ENCODE assay signal across 8 mouse cellular contexts in genomic region chr5:147957592-147958271, GRCm38 (mm10). TPM values are rescaled to one million over a fixed set of nuclear protein-coding genes. Genes with fewer than 3 reads are reported as not detected.
A peak's percentile ranks its signal among the peaks of the same experiment; 100 is the strongest.
DNase-seq lines count a peak whose midpoint lies in the region; ATAC-seq and TF ChIP-seq lines count a peak whose summit lies in the region.

No protein-coding gene starts in this region.

- no peaks in the 10 kb centered on the region for H3K9me3 ChIP-seq in forebrain, embryonic 13.5 days (replicated peaks)
- no peaks in the 10 kb centered on the region for H3K9me3 ChIP-seq in liver, embryonic 14.5 days (ENCODE audit: control insufficient read depth, low read length)

- H3K9ac ChIP-seq in forebrain, embryonic 13.5 days, result peak overlapping the region; percentile 73
- no peak overlapping the region for H3K9ac ChIP-seq in liver, embryonic 14.5 days (replicated peaks)

- no peak for TF ChIP-seq EP300 in liver, embryonic 14.5 days (IDR thresholded peaks at IDR 0.05; ENCODE audit: low read depth)

- peaks cover 29% of the 10 kb centered on the region for H3K27me3 ChIP-seq in forebrain, embryonic 13.5 days
- peaks cover 30% of the 10 kb centered on the region for H3K27me3 ChIP-seq in liver, embryonic 14.5 days (ENCODE audit: control insufficient read depth, insufficient read depth, low read length)

- TF ChIP-seq POLR2A in bone marrow macrophage, adult 2 months (IDR thresholded peaks at IDR 0.05; ENCODE audit: borderline replicate concordance, low read depth, low read length), result no peak
- TF ChIP-seq POLR2A in olfactory bulb, adult 2 months (IDR thresholded peaks at IDR 0.05; ENCODE audit: insufficient read depth, low read depth, low read length), result no peak

- DNase-seq in ES-CJ7 (ENCODE audit: low read depth, low spot score) (peak; percentile 87), adipocyte (ENCODE audit: low spot score) (no peak)
- DNase-seq in heart, postnatal 4 days, result peak; percentile 74
- DNase-seq in layer of hippocampus, adult 18-20 months (ENCODE audit: low spot score in 2 of 2), result peak; percentile 87 to 97
- peak in 1 of 3 experiments; percentile 3 for DNase-seq in liver, embryonic 14.5 days (ENCODE audit: low read depth in 3 of 3, low spot score in 3 of 3)

- TF ChIP-seq CTCF in bone marrow macrophage, adult 2 months (IDR thresholded peaks at IDR 0.05; ENCODE audit: low read depth, low read length), result no peak
- TF ChIP-seq CTCF in liver, embryonic 14.5 days (IDR thresholded peaks at IDR 0.05; ENCODE audit: low read depth), result no peak
- TF ChIP-seq CTCF in olfactory bulb, adult 2 months (IDR thresholded peaks at IDR 0.05; ENCODE audit: insufficient read depth, low read depth, low read length), result no peak

- WGBS in forebrain, embryonic 13.5 days, result under 1% methylated on average over 42 of the region's 42 CpGs
- 3% methylated on average over 42 of the region's 42 CpGs for WGBS in liver, embryonic 14.5 days (ENCODE audit: insufficient replicate concordance)
- under 1% methylated on average over 42 of the region's 42 CpGs for WGBS in olfactory bulb, adult 2 months

- H3K4me2 ChIP-seq in forebrain, embryonic 13.5 days, result peak overlapping the region; percentile 99
- H3K4me2 ChIP-seq in liver, embryonic 14.5 days (ENCODE audit: low read depth), result peak overlapping the region; percentile 42

- peak overlapping the region; percentile 20 for H3K4me3 ChIP-seq in bone marrow macrophage, adult 2 months (ENCODE audit: insufficient read depth, low read length)
- peak overlapping the region; percentile 65 for H3K4me3 ChIP-seq in forebrain, embryonic 13.5 days
- peak overlapping the region in 1 of 2 experiments; percentile 29; a peak in 2 of 4 replicates for H3K4me3 ChIP-seq in liver, embryonic 14.5 days (ENCODE audit: insufficient read depth in 1 of 2, low read depth in 2 of 2, low read length in 2 of 2)
- peak overlapping the region; percentile 73 for H3K4me3 ChIP-seq in olfactory bulb, adult 2 months (ENCODE audit: insufficient read depth, low read depth, low read length)

- no peak overlapping the region for H3K27ac ChIP-seq in bone marrow macrophage, adult 2 months (ENCODE audit: insufficient read depth, low read depth, low read length)
- no peak overlapping the region for H3K27ac ChIP-seq in forebrain, embryonic 13.5 days
- H3K27ac ChIP-seq in liver, embryonic 14.5 days, result no peak overlapping the region
- peak overlapping the region; percentile 96 for H3K27ac ChIP-seq in olfactory bulb, adult 2 months (ENCODE audit: insufficient read depth, low read depth, low read length)

- no peaks in the 10 kb centered on the region for H3K36me3 ChIP-seq in forebrain, embryonic 13.5 days (ENCODE audit: poor library complexity, severe bottlenecking)
- no peaks in the 10 kb centered on the region for H3K36me3 ChIP-seq in liver, embryonic 14.5 days (replicated peaks; ENCODE audit: control insufficient read depth, insufficient read depth, low read depth)

- ATAC-seq in forebrain, embryonic 13.5 days, result no peak; the same call in 1 of the 2 replicates
- no peak for ATAC-seq in liver, embryonic 14.5 days (ENCODE audit: insufficient read depth)

- no peaks in the 10 kb centered on the region for H3K4me1 ChIP-seq in bone marrow macrophage, adult 2 months (ENCODE audit: control insufficient read depth, insufficient read depth, low read length)
- peaks cover 26% of the 10 kb centered on the region for H3K4me1 ChIP-seq in forebrain, embryonic 13.5 days
- no peaks in the 10 kb centered on the region for H3K4me1 ChIP-seq in liver, embryonic 14.5 days (replicated peaks; ENCODE audit: control insufficient read depth in 2 of 2, insufficient read depth in 2 of 2, low read length in 1 of 2)
- H3K4me1 ChIP-seq in olfactory bulb, adult 2 months (ENCODE audit: control insufficient read depth, insufficient read depth, low read length), result peaks cover 3% of the 10 kb centered on the region

RNA-seq across cellular contexts. Expression of gene Mtus2, which starts 0.6 kb away (rescaled TPM):
- 1.7 and 2.3 TPM in 2 replicates for polyA plus RNA-seq in bone marrow macrophage, adult 2 months (2012; ENCODE audit: insufficient read depth, insufficient read length, missing spikeins)
- polyA plus RNA-seq in forebrain, embryonic 13.5 days (2015; fragmentation: Nextera tagmentation; extraction: Ambion mirVana), result 13.7 and 13.9 TPM in 2 replicates
- total RNA-seq in heart, postnatal 4 days (2021), result 100 to 1,000 TPM; 116 to 127 TPM
- 10 to 100 TPM; 32.9 to 35.6 TPM for total RNA-seq in layer of hippocampus, adult 18-20 months (2021)
- 0.15 and 0.48 TPM in 2 replicates for polyA plus RNA-seq in liver, embryonic 14.5 days (2012; rRNA removed)
- polyA plus RNA-seq in liver, embryonic 14.5 days (2014; fragmentation: Nextera tagmentation; extraction: Ambion mirVana), result 0.80 and 1.2 TPM in 2 replicates
- not detected in 2 replicates for polyA plus RNA-seq in olfactory bulb, adult 2 months (2012; ENCODE audit: insufficient read depth, insufficient read length, low replicate concordance, missing spikeins)
